Mouse (Mus musculus) cerebellum, postnatal 25 days (tissue): Measurements from ENCODE around the gene Gm20909.
"Not testable (repeated sequence)": the region's sequence is repeated elsewhere in the genome, so short reads cannot be mapped to it uniquely, and the experiment has no call there.

Experiments
- DNase-seq, 2 experiments: peaks; one replicate each; pipeline ENCODE4 v3.0.0; 2021; ENCODE audit warnings: mixed read lengths in 2 of 2

Gm20909 gene

DNA sequence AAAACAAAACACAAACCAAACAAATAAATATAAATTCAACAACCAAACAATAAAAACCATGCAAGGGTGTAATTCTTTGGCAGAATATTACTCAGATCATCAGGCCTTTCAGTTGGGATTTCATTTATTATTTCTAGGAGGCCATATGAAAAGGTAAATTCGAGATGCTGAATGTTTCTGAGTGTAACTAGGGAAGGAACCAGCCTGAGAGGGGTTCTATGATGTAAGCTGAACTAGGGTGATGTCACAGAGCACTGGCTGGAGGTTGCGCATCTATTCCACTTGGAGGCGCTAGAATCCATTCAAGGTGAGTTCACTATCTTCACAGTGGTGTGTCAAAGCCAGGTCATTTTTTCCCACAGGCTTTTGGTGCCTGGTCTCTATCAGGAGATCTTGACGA is at the start of gene Gm20909:
TSS of gene Gm20909 (plus strand) at position 301 of the 400 bp plus-strand sequence.
- not testable (repeated sequence) for DNase-seq
